Mouse (Mus musculus): ENCODE results near the gene Sars2. TPM values are rescaled to one million over a fixed set of nuclear protein-coding genes. Genes with fewer than 3 reads are reported as not detected.

Gene Sars2
- total RNA-seq, 2 experiments from 2014 or later: 1.3 to 4.4 TPM

DNA sequence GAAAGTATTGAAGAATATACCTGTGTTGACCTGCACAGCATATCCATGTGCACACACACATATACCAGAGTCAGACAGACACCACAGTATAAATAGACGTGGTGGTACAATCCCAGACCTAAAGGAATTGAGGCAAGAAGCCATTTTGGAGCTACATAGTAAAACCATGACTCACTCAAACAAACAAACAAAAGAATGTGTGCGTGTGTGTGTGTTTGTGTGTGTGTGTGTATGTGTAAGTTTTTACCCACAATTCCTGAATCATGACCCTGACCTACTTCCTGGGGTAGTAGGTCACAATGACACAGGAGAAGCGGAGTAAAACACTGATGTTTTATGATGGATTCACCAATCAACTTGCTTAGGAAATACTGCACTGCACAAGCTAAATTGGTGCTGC lies 59.7 kb downstream of the Sars2 start:
- no peak for ATAC-seq (replicated peaks; ENCODE audit: low FRiP score, poor library complexity, severe bottlenecking)

DNA sequence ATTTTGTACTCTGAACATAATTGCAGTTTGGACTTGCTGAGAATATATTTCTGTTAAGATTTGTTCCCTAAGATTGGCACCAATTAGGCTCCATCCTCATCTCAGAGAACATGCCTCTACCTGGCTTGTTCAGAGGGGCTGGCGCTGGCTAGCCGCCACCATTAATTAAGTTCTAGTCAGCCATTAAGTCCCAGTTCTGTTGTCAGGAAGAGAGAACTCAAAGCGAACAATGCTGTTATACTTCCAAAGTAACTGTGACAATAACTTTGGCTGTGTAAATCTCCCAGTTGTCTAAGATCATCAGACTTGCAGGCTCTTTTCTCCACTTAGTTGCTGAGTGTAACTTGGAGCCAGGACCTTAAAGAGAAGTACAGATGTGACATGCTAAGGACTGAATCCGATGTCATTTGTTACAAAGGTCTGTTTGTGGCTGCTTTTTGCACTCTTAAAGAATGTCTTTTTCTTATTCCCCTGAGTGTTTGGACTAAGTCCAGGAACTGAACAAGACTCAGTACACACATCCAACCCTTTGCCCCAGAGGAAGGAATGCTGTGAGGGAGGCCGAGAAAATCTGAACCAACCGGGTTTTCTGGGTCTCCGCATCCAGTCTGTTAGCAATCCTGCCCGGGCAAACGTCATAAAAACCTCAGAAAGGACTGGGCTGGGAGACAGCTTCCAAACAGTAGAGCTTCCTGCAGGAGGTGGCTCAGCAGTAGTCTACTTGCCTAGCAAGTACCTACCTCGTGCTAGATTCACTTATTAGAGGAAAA lies 60.3 kb downstream of the Sars2 start:
- ATAC-seq (replicated peaks; ENCODE audit: low FRiP score, poor library complexity, severe bottlenecking): no peak

- no peak for ATAC-seq (replicated peaks; ENCODE audit: low FRiP score, poor library complexity, severe bottlenecking)
Measured at GRCm38 (mm10) chr7:28802846-28803588, 61.2 kb downstream of the Sars2 start.

Other genes starting within 250 kb of the Sars2 start
- gene Ifnl2, start 231.5 kb upstream of the Sars2 start, total RNA-seq (2015; ENCODE audit: low replicate concordance): not detected in 2 replicates
- gene Ifnl2, start 231.5 kb upstream of the Sars2 start, total RNA-seq (2017; ENCODE audit: low replicate concordance): not detected in 2 replicates
- gene Ifnl3, start 219.2 kb upstream of the Sars2 start, total RNA-seq (2015; ENCODE audit: low replicate concordance): not detected in 2 replicates
- gene Ifnl3, start 219.2 kb upstream of the Sars2 start, total RNA-seq (2017; ENCODE audit: low replicate concordance): not detected in 2 replicates
- not detected in 2 replicates for gene Sycn, start 201.1 kb upstream of the Sars2 start, total RNA-seq (2015; ENCODE audit: low replicate concordance)
- gene Sycn, start 201.1 kb upstream of the Sars2 start, total RNA-seq (2017; ENCODE audit: low replicate concordance): not detected in 2 replicates
- not detected in 2 replicates for gene Nccrp1, start 194.7 kb upstream of the Sars2 start, total RNA-seq (2015; ENCODE audit: low replicate concordance)
- gene Nccrp1, start 194.7 kb upstream of the Sars2 start, total RNA-seq (2017; ENCODE audit: low replicate concordance): not detected in 2 replicates
- 15.9 and 29.6 TPM in 2 replicates for gene Samd4b, start 143.8 kb upstream of the Sars2 start, total RNA-seq (2015; ENCODE audit: low replicate concordance)
- 8.0 and 20.2 TPM in 2 replicates for gene Samd4b, start 143.8 kb upstream of the Sars2 start, total RNA-seq (2017; ENCODE audit: low replicate concordance)
- 7.6 and 9.6 TPM in 2 replicates for gene Pak4, start 143.8 kb upstream of the Sars2 start, total RNA-seq (2015; ENCODE audit: low replicate concordance)
- gene Pak4, start 143.8 kb upstream of the Sars2 start, total RNA-seq (2017; ENCODE audit: low replicate concordance): 2.1 and 5.9 TPM in 2 replicates
- not detected in 2 replicates for gene Acp7, start 110.7 kb upstream of the Sars2 start, total RNA-seq (2015; ENCODE audit: low replicate concordance)
- gene Acp7, start 110.7 kb upstream of the Sars2 start, total RNA-seq (2017; ENCODE audit: low replicate concordance): not detected in 2 replicates
- gene Fbxo27, start 49.1 kb upstream of the Sars2 start, total RNA-seq (2015; ENCODE audit: low replicate concordance): not detected in 2 replicates
- gene Fbxo27, start 49.1 kb upstream of the Sars2 start, total RNA-seq (2017; ENCODE audit: low replicate concordance): 1.4 TPM in 1 of 2 replicates, not detected in the other
- 2.5 TPM in 1 of 2 replicates, not detected in the other for gene Fbxo17, start 25.2 kb upstream of the Sars2 start, total RNA-seq (2015; ENCODE audit: low replicate concordance)
- 1.3 TPM in 1 of 2 replicates, not detected in the other for gene Fbxo17, start 25.2 kb upstream of the Sars2 start, total RNA-seq (2017; ENCODE audit: low replicate concordance)
- 12.6 and 27.2 TPM in 2 replicates for gene Mrps12, start 172 bp upstream of the Sars2 start, total RNA-seq (2015; ENCODE audit: low replicate concordance)
- 16.2 and 17.5 TPM in 2 replicates for gene Mrps12, start 172 bp upstream of the Sars2 start, total RNA-seq (2017; ENCODE audit: low replicate concordance)
- gene Ccer2, start 14.2 kb downstream of the Sars2 start, total RNA-seq (2015; ENCODE audit: low replicate concordance): not detected in 2 replicates
- gene Ccer2, start 14.2 kb downstream of the Sars2 start, total RNA-seq (2017; ENCODE audit: low replicate concordance): not detected in 2 replicates
- 38.9 and 40.2 TPM in 2 replicates for gene Sirt2, start 24.7 kb downstream of the Sars2 start, total RNA-seq (2015; ENCODE audit: low replicate concordance)
- 3.6 and 14.5 TPM in 2 replicates for gene Sirt2, start 24.7 kb downstream of the Sars2 start, total RNA-seq (2017; ENCODE audit: low replicate concordance)
- gene Nfkbib, start 25.5 kb downstream of the Sars2 start, total RNA-seq (2015; ENCODE audit: low replicate concordance): 8.3 and 12.2 TPM in 2 replicates
- gene Nfkbib, start 25.5 kb downstream of the Sars2 start, total RNA-seq (2017; ENCODE audit: low replicate concordance): 4.8 and 5.5 TPM in 2 replicates
- gene Rinl, start 47.0 kb downstream of the Sars2 start, total RNA-seq (2015; ENCODE audit: low replicate concordance): 4.3 and 8.8 TPM in 2 replicates
- 5.4 and 19.4 TPM in 2 replicates for gene Rinl, start 47.0 kb downstream of the Sars2 start, total RNA-seq (2017; ENCODE audit: low replicate concordance)
- 215 and 258 TPM in 2 replicates for gene Hnrnpl, start 66.5 kb downstream of the Sars2 start, total RNA-seq (2015; ENCODE audit: low replicate concordance)
- gene Hnrnpl, start 66.5 kb downstream of the Sars2 start, total RNA-seq (2017; ENCODE audit: low replicate concordance): 202 and 252 TPM in 2 replicates
- 34.2 and 61.2 TPM in 2 replicates for gene Ech1, start 83.2 kb downstream of the Sars2 start, total RNA-seq (2015; ENCODE audit: low replicate concordance)
- gene Ech1, start 83.2 kb downstream of the Sars2 start, total RNA-seq (2017; ENCODE audit: low replicate concordance): 10.6 and 14.1 TPM in 2 replicates
- not detected in 2 replicates for gene Lgals4, start 91.9 kb downstream of the Sars2 start, total RNA-seq (2015; ENCODE audit: low replicate concordance)
- 0.91 and 1.5 TPM in 2 replicates for gene Lgals4, start 91.9 kb downstream of the Sars2 start, total RNA-seq (2017; ENCODE audit: low replicate concordance)
- gene Lgals7, start 121.9 kb downstream of the Sars2 start, total RNA-seq (2015; ENCODE audit: low replicate concordance): not detected in 2 replicates
- gene Lgals7, start 121.9 kb downstream of the Sars2 start, total RNA-seq (2017; ENCODE audit: low replicate concordance): not detected in 2 replicates
- gene Capn12, start 139.4 kb downstream of the Sars2 start, total RNA-seq (2015; ENCODE audit: low replicate concordance): not detected in 2 replicates
- 1.2 TPM in 1 of 2 replicates, not detected in the other for gene Capn12, start 139.4 kb downstream of the Sars2 start, total RNA-seq (2017; ENCODE audit: low replicate concordance)
- 170 and 189 TPM in 2 replicates for gene Actn4, start 220.3 kb downstream of the Sars2 start, total RNA-seq (2015; ENCODE audit: low replicate concordance)
- 173 and 197 TPM in 2 replicates for gene Actn4, start 220.3 kb downstream of the Sars2 start, total RNA-seq (2017; ENCODE audit: low replicate concordance)
- gene Eif3k, start 239.9 kb downstream of the Sars2 start, total RNA-seq (2015; ENCODE audit: low replicate concordance): 83.8 and 161 TPM in 2 replicates
- 81.5 and 115 TPM in 2 replicates for gene Eif3k, start 239.9 kb downstream of the Sars2 start, total RNA-seq (2017; ENCODE audit: low replicate concordance)
- gene Map4k1, start 240.1 kb downstream of the Sars2 start, total RNA-seq (2015; ENCODE audit: low replicate concordance): 13.0 and 23.1 TPM in 2 replicates
- gene Map4k1, start 240.1 kb downstream of the Sars2 start, total RNA-seq (2017; ENCODE audit: low replicate concordance): 7.3 and 7.9 TPM in 2 replicates